Mouse (Mus musculus) gastrocnemius, postnatal 14 days (tissue): ENCODE data around the gene Tmem233. TPM values are rescaled to one million over a fixed set of nuclear protein-coding genes. Genes with fewer than 3 reads are reported as not detected.

Experiments
- DNase-seq: peaks from one replicate; pipeline ENCODE4 v3.0.0; 2021; ENCODE audit warnings: mixed read lengths
- intact Hi-C: fragments of 180-260 bp; cut with DNase I; formaldehyde crosslinking; loops from one replicate; pipeline ENCODE4 v1.15.1; 2025; ENCODE audit warnings: low total_unique reads
- long read RNA-seq, 2 experiments: library from polyadenylated mRNA; stranded (forward); transcript quantifications; one replicate each; pipeline ENCODE4 v2.0.0; 2021
- total RNA-seq, 2 experiments: library from RNA; stranded (reverse); gene quantifications; 2 replicates each; pipeline ENCODE4 v1.2.3; 2021

Gene Tmem233
- 10 to 100 TPM; 54.1 to 75.2 TPM for total RNA-seq
- long read RNA-seq, experiment 1, transcript Tmem233-201 (3 exons, 2,477 nt) = major isoform, 9 of 14 reads
- long read RNA-seq, experiment 1, partial matches to known transcripts = 1 of 14 reads
- long read RNA-seq, experiment 1, other reads (novel, unspliced or antisense) = 4 of 14 reads
- long read RNA-seq, experiment 2, partial matches to known transcripts = 0 of 9 reads
- long read RNA-seq, experiment 2, other reads (novel, unspliced or antisense) = 7 of 9 reads

DNA sequence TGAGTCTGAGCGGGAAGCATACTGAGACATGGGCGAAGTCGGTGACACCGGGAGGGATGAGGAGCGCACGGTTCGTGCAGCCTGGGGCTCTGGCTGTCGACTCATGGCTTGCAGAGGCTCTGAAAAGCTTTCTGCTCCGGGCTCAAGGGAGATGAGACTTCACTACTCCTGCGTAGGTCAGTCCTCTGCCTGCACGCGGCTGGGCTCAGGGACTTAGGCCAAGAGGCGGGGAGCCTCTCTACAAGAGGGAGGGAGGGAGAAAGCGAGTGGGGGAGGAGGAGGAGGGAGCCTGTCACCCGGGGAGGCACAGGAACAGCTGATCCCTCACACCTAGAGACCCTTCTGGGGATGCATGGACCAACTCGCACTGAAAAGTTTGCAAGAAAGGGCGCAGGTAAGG is at the start of gene Tmem233:
Gene Tmem233 (minus strand): TSS at position 164 of the 400 bp plus-strand sequence.
- peak; percentile 79 for DNase-seq
- intact Hi-C loops = no loop called here

DNA sequence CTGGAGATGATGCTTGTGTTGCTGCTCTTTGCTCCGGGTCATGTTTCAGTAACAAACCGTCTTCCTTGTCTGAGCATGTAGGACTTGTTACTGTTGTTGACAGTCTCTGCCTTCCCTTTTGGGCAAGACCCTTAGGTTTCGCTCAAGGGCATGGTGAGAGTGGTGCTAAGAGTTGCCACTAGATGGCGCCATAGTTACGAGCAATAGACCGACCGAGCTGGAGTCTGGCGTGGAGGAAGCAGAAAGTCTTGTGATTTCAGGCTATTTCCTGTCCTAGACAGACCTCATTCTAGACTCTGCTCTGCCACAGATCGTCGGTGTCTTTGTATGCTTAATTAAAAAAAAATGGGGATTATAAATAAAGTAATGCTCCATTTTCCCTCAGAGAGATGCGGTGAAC is 40.3 kb upstream of the Tmem233 start:
- intact Hi-C loops = loop anchor here (5.0 to 10.0 kb wide), 2 partner anchors 89 to 351 kb away; no protein-coding TSS in a partner anchor
- peak; percentile 68 for DNase-seq

- peak; percentile 50 for DNase-seq
- intact Hi-C loops = loop anchor here (5.0 kb wide), 1 partner anchor 84 kb away; no protein-coding TSS in a partner anchor
Observed at GRCm38 (mm10) chr5:116116567-116116966, 33.5 kb upstream of the Tmem233 start.

DNA sequence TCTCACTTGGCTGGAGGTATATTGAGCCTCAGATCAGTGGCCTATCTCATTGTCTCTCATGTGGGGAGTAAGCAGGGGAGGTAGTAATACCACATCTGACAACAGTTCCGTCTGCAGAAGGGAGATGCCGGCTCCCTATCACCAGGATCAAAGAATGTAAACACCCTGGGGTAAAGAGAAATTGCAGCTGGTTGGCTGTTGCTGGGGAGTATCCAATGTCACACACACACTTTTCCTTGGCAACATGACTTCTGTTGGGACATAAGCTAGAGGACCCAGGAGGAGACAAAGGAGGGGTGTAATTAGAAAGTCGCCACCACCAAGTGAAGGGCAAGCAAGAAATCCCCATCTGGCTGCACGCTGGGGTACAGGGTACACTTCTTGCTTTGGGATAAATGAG is 33.1 kb upstream of the Tmem233 start:
- no peak for DNase-seq
- intact Hi-C loops = loop anchor here (5.0 kb wide), 1 partner anchor 84 kb away; no protein-coding TSS in a partner anchor

DNA sequence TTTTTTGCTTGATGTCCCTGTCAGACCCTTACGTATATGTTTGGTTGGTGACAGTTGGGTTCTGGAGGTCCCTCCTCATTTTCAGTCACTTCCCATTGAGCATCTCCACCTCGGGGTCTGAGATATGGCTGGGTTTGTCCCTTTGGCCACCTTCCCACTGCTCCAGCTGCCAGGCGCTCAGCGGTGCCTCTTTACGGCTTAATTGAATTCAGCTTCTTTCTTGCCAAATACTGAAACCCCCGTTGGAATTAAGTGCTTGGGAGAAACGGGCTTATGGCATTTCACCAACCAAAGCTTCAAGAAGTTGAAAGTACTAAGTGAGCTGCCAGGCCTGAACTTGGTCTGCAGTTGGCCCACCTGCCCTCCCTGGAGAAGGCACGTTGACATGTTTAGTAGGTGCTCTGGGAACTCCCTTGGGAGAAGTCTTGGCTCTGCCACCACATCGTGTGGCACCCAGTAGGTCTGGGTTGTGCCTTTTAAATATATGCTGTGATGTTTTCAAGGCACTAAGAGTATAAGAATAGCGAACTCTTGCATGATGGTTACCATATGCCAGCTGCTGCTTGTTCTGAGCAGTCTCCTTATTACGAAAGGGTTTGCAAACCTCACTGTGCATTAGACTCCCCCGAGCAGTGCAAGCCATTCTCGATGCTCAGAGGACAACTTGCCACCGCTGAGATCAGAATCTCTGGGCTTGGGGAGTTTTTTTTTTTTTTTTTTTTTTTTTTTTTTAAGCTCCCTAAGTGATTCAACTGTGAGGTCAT is 32.2 kb upstream of the Tmem233 start:
- no peak for DNase-seq
- intact Hi-C loops = loop anchor here (5.0 kb wide), 1 partner anchor 83 kb away; no protein-coding TSS in a partner anchor

DNA sequence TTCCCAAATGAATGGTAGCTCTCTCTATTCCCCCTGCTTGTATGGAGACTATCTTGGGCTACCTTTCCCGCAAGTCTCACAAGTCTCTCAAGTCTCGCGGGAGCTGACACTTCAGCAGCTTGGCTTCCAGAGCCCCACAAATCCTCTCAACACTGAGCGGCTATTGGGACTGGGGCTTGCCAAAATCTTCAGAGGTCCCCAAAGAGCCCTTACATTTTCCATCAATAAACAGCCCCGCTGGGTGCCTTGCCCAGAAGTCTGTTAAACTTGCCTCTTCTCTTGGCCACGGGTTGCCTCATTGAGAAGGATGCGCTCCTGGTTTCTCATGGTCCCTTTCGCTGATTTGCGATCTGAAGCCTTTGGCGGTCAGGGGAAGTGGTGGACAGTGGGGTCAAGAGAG is 25.6 kb upstream of the Tmem233 start:
- intact Hi-C loops = no loop called here
- no peak for DNase-seq

DNA sequence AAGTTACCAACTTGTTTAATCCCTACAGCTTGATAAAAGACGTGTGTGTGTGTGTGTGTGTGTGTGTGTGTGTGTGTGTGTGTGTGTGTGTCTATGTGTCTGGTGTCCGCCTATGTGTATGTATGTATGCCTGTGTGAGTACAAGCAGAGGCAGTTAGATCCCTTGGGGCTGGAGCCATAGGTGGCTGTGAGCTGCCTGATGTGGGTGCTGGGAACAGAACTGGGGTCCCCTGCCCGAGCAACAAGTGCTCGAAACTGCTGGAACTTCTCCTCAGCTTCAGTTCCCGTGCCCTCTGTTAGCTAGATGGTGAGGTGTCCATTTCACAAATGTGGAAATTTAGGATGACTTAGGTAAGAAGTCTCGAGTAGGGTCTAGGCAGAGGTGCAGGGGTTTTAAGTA is 1.2 kb upstream of the Tmem233 start:
- intact Hi-C loops = no loop called here
- DNase-seq = no peak

- intact Hi-C loops = no loop called here
- DNase-seq = no peak
Observed at GRCm38 (mm10) chr5:116082241-116082900, 673 bp downstream of the Tmem233 start.

- intact Hi-C loops = no loop called here
- peak; percentile 58 for DNase-seq
Observed at GRCm38 (mm10) chr5:116081616-116082015, 1.4 kb downstream of the Tmem233 start.

DNA sequence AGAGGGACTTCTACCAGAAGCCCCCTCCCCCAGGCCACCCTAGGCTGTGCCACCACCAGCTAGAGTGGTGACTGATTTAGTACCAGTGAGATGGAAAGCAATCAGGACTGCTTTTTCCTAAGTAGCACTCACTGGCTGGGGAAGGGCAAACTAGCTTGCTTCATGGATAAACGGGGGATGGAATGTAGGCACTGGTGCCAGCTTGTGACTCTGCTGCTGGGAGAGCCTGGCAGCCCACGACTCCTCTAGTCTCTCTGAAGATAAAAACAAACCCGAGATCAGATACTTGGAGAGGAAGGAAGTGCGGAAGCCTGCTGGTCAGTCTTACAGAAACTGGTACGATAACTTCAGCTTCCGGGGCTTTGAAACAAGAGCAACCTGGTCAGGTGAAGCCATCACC is 2.3 kb downstream of the Tmem233 start:
- intact Hi-C loops = no loop called here
- peak; percentile 51 for DNase-seq

GRCm38 (mm10) chr5:116069618-116070017 is 13.4 kb downstream of the Tmem233 start:
- intact Hi-C loops = no loop called here
- no peak for DNase-seq

- intact Hi-C loops = no loop called here
- no peak for DNase-seq
Observed at GRCm38 (mm10) chr5:116052826-116053225, 30.2 kb downstream of the Tmem233 start.

DNA sequence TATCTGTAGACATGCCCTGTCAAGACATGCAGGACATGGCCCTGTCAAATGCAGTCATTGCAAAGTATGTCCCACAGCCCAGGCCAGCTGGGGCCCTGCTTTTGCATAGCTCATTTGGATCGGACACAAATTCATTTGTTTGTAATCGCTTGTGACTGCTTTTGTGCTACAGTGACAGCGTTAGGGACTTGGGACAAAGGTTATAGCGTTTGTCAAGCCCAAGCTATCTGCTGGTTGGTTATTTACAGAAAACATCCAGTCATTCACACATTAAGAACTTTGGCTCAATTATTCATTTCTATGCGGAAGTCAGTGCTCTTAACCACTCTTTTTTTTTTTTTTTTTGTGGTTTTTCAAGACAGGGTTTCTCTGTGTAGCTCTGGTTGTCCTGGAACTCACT is 30.9 kb downstream of the Tmem233 start:
- intact Hi-C loops = no loop called here
- DNase-seq = no peak

DNA sequence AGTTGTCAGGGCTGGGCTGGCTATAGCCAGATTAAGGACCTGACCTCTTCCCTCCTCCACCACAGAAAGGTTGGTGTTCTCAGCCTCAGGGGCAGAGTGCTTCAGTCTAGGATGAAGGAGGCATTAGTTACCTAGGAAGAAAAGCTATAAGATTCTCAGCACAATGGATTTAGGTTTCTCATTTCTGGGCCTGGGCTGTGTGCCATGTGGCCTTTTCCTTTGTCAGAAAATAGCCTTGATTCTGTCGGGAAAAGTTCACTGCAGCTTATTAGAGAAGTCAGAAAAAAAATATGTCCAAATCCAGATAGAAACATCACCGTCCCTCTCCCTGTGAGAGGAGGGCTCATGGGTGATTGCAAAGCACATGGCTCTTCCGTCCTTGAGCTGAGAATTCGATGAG is 33.2 kb downstream of the Tmem233 start:
- intact Hi-C loops = no loop called here
- DNase-seq = no peak

DNA sequence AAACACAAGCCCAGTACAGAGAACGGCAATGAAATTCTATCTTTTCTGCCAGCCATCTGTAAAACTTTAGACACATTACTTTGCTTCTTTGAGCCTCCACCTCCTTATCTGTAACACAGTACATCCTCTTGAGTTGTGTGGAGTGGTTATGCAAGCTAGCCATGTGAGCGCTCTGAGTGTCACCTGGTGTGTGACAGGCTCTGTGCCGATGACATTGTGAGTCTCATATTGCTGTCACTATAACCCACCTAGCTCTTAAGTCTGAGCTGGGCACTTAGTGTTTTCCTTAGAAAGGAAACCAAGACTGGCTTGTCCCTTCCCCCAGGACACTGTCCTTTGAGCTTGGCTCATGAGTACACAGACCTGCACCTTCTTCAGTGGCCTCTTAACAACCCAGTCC is 34.7 kb downstream of the Tmem233 start:
- intact Hi-C loops = no loop called here
- no peak for DNase-seq

GRCm38 (mm10) chr5:116046246-116046645 is 36.8 kb downstream of the Tmem233 start:
- intact Hi-C loops = no loop called here
- DNase-seq = no peak

- DNase-seq = no peak
- intact Hi-C loops = no loop called here
Observed at GRCm38 (mm10) chr5:116045581-116045980, 37.5 kb downstream of the Tmem233 start.

- intact Hi-C loops = no loop called here
Observed at GRCm38 (mm10) chr5:116042241-116042640, 40.8 kb downstream of the Tmem233 start.

GRCm38 (mm10) chr5:116039706-116040105 is 43.3 kb downstream of the Tmem233 start:
- intact Hi-C loops = loop anchor here (10.0 kb wide), 1 partner anchor 175 kb away; no protein-coding TSS in a partner anchor
- no peak for DNase-seq

More at GRCm38 (mm10) chr5:116042241-116042640, 40.8 kb downstream of the Tmem233 start:
- DNase-seq = no peak

DNA sequence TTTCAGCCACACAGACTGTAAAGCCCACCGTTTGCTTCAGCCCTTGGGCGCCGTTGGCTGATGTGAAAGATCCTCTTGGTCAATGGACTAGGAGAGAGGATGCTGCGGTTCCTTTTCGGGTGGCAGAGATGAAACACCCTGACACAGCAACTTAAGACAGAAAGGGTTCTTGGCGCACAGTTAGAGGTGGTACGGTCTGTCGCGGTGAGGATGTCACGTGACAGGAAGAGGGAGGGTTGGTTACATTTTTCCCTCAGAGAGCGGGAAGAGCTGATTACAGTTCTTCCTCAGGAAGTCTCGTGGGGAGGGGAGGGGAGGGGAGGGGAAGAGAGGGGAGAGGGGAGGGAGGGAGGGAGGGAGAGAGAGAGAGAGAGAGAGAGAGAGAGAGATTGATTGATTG is 45.3 kb downstream of the Tmem233 start:
- DNase-seq = no peak
- intact Hi-C loops = loop anchor here (10.0 kb wide), 1 partner anchor 177 kb away; no protein-coding TSS in a partner anchor
